Mouse (Mus musculus) urinary bladder, postnatal 0 days (tissue): ENCODE measurements around the gene Clpb. TPM values are rescaled to one million over a fixed set of nuclear protein-coding genes. Genes with fewer than 3 reads are reported as not detected.

Source experiments
- polyA plus RNA-seq: library from polyadenylated mRNA; unstranded; fragments of >200 nt; fragmentation: Nextera tagmentation; extraction: Ambion mirVana; gene quantifications from 2 replicates; pipeline ENCODE4 v1.2.1, GENCODE M21; 2015

The Clpb gene
- 28.2 and 34.4 TPM in 2 replicates for polyA plus RNA-seq

GRCm38 (mm10) chr7:101663514-101664159 is at the start of gene Clpb:
TSS of gene Clpb (plus strand) at chr7:101663633.

GRCm38 (mm10) chr7:101817861-101818401 is 154.5 kb downstream of the Clpb start, which contains the start of gene Phox2a:
TSS of gene Phox2a (plus strand) at chr7:101818313.

GRCm38 (mm10) chr7:101837606-101838471 is 174.4 kb downstream of the Clpb start, which contains the start of gene Inppl1:
TSS of gene Inppl1 (minus strand) at chr7:101838229.

Other genes with a start within 250 kb of the Clpb start
- 20.2 and 21.1 TPM in 2 replicates for gene Pde2a, start 241.9 kb upstream of the Clpb start, polyA plus RNA-seq
- 0.08 TPM in 1 of 2 replicates, not detected in the other for gene Art2b, start 78.0 kb upstream of the Clpb start, polyA plus RNA-seq
- 0.31 and 0.40 TPM in 2 replicates for gene Phox2a, start 154.7 kb downstream of the Clpb start, polyA plus RNA-seq
- gene Inppl1, start 174.6 kb downstream of the Clpb start, polyA plus RNA-seq: 18.1 and 21.6 TPM in 2 replicates
- 8.9 and 41.0 TPM in 2 replicates for gene Folr2, start 193.6 kb downstream of the Clpb start, polyA plus RNA-seq
- 47.4 and 49.6 TPM in 2 replicates for gene Anapc15, start 200.1 kb downstream of the Clpb start, polyA plus RNA-seq
- 5.9 and 6.8 TPM in 2 replicates for gene Folr1, start 207.2 kb downstream of the Clpb start, polyA plus RNA-seq
- gene Lamtor1, start 242.3 kb downstream of the Clpb start, polyA plus RNA-seq: 127 and 137 TPM in 2 replicates
- gene Tomt, start 242.7 kb downstream of the Clpb start, polyA plus RNA-seq: 0.06 and 0.19 TPM in 2 replicates